Mouse (Mus musculus): Measurements from ENCODE around the gene Gpr61.
A peak's percentile ranks its signal among the peaks of the same experiment; 100 is the strongest.

The Gpr61 gene

DNA sequence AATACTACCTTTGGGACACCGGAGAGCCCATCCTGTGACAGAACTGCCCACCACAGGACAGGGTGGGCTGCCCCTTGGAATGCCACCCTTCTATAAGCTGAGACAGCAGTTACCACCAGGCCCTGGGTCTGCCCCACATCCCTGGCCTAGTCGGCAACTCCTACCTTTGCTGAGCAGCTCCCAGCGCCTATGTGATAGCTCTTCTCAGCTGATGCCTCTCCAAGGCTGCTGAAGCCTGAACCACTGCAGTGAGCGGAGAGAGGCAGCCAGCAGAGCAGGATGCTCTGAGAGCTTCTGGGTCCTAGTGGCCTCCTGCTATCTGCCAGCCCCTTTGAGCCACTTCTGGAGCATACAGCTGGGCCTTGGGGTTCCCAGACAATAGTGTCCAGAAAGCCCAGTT is at the start of gene Gpr61:
Gene Gpr61 (minus strand): TSS at position 227 of the 400 bp plus-strand sequence.
- no peak for DNase-seq (ENCODE audit: low read depth, low spot score)

DNA sequence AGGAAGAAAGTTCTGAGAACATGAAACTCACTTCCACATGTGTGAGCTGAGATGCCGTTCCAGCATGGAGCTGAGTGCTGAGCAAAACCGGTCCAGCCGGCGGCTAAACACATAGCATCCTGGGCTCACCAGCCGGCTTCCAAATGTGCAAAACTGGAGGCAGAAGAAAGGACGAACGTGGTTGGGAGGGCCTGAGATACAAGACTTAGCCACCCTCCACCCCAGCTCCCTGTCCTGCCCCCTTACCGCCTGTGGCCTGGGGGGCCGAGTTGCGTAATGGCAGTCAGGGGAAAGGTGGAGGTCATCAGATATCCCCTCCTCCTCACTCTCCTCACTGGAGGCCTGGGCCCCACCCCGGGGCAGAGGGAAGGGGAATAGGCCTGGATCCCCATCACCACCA is 49.8 kb upstream of the Gpr61 start:
- DNase-seq (ENCODE audit: low read depth, low spot score) = no peak

DNA sequence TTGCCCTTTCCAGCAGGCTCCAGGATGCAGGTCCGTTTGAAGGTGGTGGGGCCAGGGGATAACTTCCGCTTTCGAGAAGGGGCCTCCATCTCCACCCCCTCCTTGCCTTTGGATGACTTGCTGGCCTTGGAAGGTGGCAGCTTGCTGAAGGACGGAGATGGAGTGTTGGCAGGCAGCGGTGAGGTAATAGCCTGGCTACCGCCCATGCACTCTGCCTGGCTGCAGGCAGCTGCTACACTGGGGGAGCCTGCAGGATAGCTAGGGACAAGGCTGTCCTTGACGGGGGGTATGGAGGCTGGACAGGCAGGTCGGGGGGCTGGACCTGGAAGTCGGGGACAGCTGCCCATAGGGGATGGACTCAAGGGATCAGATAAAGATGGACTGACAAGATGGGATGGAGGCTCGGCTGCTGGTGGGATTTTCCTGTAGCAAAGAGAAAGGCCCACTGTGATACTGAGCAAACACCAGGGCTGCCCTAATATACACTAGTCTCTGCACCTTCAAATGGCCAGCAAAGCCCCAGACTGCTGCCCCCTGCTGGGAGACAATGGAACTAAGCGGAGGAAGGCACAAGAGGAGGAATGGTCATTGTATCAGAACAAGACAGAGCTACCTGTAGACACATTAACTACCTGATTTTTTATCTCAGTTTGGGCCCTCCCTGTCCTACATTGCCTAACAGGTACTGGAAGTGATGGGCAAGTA is 49.1 kb upstream of the Gpr61 start:
- DNase-seq (ENCODE audit: low read depth, low spot score) = peak; percentile 51

GRCm38 (mm10) chr3:108203212-108203611 is 48.5 kb upstream of the Gpr61 start:
- DNase-seq (ENCODE audit: low read depth, low spot score) = no peak

DNA sequence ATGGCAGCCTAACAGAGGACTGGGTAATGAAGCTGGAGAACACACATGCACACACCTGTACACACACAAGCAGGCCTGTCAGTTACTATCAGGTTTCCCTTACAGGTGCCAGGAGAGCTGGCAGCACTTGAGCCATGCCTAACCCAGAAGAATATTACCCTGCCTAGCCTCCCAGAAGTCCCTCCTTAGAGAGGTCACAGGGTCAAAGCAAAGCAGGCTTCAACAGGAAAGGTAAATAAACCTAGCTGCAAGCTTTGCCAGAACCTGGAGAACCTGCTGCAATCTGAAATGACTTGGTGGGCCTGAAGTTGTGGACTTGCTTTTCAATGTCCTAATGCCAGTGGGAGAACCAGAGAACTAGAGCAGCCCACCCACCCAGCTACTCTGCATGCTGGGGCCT is 47.8 kb upstream of the Gpr61 start:
- no peak for DNase-seq (ENCODE audit: low read depth, low spot score)

DNA sequence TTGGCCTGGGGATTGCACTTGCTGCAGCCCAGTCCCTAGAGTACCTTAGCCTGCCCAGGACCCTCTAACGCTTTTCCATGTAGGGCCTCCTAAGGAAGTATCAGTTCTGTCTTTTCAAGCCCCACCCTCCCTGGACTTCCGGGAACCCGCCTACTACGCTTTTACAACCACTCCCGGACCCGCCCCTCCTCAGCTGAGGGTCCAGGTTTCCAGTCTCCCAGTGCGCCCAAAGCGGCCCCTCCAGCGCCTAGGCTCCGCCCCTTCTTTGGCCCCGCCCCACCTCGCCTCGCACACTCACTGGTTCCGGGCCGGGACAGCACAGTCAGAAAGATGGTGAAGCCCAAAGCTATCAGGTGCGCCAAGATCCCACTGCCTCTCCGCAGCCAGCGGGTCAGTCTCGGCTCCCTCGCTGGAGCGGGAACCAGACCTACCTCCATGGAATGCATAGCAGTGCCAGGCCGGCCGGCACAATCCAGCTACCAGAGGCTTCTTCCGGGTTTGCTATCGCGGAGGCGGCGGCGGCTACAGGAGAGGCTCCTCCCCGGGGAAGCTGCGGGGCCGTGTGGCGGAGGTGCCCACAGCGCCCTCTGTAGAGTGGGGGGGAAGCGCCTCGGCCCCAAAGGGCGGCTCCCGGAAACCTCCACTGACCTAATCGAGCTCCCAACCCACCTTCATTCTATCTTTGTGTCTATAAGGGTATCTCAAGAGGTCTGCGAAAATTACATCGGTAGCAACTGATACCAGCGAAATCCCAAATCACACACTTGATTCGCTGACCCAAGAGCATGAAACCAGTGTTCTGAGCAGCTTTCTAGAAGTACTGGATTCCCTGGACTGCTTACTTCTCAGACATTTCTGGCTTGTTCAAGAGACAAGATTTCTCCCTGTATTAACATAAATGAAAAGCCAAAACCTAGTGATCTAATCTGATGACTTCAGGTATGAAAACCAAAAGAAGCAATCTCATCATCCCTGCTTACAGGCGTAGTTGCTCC is 45.9 kb upstream of the Gpr61 start, which contains the start of gene Cyb561d1:
Gene Cyb561d1 (minus strand): TSS at position 884 of the 995 bp plus-strand sequence.
- DNase-seq (ENCODE audit: low read depth, low spot score) = peak; percentile 85

DNA sequence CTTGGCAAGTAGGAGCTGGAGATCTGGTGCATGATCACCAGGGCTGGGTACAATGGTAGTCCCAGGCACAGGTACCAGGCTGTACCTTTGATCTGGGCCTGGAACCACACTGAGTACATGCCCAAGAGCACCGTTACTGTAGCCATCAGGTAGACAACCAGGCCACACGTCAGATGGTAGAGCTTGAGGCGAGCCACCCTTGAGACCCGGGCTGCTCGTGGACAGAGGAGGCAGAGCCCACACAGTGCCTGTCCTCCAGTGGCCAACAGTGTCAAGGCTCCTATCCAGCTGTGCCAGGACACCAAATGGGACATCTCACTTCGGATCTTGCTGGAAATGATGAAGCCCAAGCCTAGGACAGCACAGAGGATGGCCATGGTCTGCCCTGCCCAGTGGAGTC is 44.5 kb upstream of the Gpr61 start:
- no peak for DNase-seq (ENCODE audit: low read depth, low spot score)

DNA sequence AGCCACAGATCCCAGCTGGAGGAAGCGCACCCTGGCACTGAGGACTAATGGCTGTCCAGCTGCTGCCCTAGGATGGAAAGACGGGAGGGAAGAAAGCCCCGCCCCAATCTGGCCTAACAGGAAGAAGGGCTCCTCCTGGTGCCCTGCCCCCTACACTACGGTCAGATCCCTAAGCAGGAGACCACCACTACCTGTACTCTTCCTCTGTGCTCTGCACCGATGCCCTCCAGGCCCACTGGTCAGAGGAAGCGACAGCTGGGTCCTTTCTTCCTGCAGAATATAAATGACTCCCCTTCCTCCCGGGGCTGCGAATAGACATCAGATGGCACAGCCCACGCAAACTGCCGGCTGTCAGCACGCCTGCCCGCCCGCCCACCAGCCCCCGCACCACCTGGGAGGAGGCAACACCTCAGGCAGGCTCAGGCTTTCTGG is 42.4 kb upstream of the Gpr61 start:
- DNase-seq (ENCODE audit: low read depth, low spot score) = no peak

- no peak for DNase-seq (ENCODE audit: low read depth, low spot score)
Observed at GRCm38 (mm10) chr3:108195941-108196590, 41.4 kb upstream of the Gpr61 start.

- no peak for DNase-seq (ENCODE audit: low read depth, low spot score)
Observed at GRCm38 (mm10) chr3:108195287-108195686, 40.6 kb upstream of the Gpr61 start.

GRCm38 (mm10) chr3:108193686-108194085 is 39.0 kb upstream of the Gpr61 start:
- no peak for DNase-seq (ENCODE audit: low read depth, low spot score)

GRCm38 (mm10) chr3:108189897-108190296 is 35.2 kb upstream of the Gpr61 start:
- no peak for DNase-seq (ENCODE audit: low read depth, low spot score)

- DNase-seq (ENCODE audit: low read depth, low spot score) = no peak
Observed at GRCm38 (mm10) chr3:108188716-108189490, 34.2 kb upstream of the Gpr61 start.

DNA sequence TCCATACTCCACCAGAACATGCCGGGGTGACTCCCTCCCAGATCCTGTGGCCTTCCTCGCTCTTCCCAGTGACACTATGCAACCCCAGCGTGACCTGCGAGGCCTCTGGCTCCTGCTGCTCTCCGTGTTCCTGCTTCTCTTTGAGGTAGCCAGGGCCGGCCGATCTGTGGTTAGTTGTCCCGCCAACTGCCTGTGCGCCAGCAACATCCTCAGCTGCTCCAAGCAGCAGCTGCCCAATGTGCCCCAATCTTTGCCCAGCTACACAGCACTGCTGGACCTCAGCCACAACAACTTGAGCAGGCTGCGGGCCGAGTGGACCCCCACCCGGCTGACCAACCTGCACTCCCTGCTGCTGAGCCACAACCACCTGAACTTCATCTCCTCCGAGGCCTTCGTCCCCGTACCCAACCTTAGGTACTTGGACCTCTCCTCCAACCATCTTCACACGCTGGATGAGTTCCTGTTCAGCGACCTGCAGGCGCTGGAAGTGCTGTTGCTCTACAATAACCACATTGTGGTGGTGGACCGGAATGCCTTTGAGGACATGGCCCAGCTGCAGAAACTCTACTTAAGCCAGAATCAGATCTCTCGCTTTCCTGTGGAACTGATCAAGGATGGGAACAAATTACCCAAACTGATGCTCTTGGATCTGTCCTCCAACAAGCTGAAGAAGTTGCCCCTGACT is 32.6 kb upstream of the Gpr61 start:
- DNase-seq (ENCODE audit: low read depth, low spot score) = no peak

- DNase-seq (ENCODE audit: low read depth, low spot score) = no peak
Observed at GRCm38 (mm10) chr3:108186098-108187047, 31.7 kb upstream of the Gpr61 start, which contains the start of gene Amigo1. Amigo1 (plus strand) TSS chr3:108186335.

DNA sequence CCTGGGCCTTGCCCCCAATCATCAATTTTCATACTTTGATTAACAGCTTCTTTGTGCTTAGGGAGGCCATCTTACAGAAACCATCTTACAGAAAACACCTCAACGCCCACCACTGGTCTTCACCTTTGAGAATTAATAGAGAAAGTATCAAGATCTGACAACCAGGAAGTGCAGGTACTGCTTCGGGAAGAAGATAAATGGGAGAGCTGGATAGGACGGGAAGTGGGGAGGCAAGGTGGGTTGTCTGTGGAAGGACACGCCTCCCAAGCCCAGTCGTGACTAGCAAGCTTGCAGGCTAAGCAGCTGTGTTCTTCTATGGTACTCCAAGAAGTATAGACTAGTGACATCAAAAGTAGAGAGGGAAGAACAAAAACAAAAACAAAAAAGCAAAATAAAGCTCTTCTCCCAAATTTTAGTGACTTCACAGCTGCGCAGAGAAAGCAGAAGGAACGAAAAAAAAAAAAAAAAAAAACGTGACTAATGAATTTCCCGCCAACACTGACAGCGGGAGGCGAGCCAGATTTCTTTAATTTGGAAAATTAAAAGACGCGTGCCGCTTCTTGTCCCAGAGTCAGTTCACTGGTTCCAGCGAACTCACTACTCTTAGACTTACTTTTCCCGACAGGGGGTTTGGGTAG is 30.9 kb upstream of the Gpr61 start:
- DNase-seq (ENCODE audit: low read depth, low spot score) = no peak

DNA sequence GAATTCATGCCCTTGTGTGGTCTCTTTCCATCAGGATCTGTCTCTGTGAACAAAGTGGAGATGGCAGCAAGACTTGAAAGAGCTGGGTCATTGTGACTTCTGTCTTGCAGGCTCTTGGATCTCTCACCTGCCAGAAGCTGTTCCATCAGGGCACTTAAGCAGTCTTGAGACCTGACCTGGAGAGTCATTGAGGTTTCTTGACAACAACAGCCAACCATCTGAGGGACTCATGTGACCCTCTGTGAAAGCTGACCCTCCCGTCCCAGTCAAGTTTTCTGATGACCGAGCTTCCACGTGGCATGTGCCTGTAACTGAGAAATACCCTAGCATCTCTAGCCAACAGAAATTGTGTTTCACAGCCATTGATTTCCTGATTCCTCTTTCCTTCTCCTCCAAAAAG is 30.1 kb upstream of the Gpr61 start:
- DNase-seq (ENCODE audit: low read depth, low spot score) = no peak

GRCm38 (mm10) chr3:108180514-108180913 is 25.8 kb upstream of the Gpr61 start:
- DNase-seq (ENCODE audit: low read depth, low spot score) = no peak

Data from c-Kit-negative CD71-positive TER-119-positive erythroid progenitor cells, embryonic 14.5 days (primary cell).